Mouse (Mus musculus): ENCODE results near the gene Mettl5. TPM values are rescaled to one million over a fixed set of nuclear protein-coding genes. Genes with fewer than 3 reads are reported as not detected.

Mettl5 gene
- polyA plus RNA-seq, 1 experiment: not detected

- TF ChIP-seq CTCF (IDR thresholded peaks at IDR 0.05; ENCODE audit: insufficient read depth, low read depth, low read length) (no peak), POLR2A (IDR thresholded peaks at IDR 0.05; ENCODE audit: insufficient read depth, low read depth, low read length) (no peak)
- Histone ChIP-seq H3K4me1 (ENCODE audit: control insufficient read depth, insufficient read depth, low read length) (no peaks in the 10 kb centered on the region), H3K4me3 (ENCODE audit: insufficient read depth, low read depth, low read length) (no peak overlapping the region), H3K27ac (ENCODE audit: insufficient read depth, low read depth, low read length) (no peak overlapping the region)
- WGBS: 94% methylated on average over 4 of the region's 4 CpGs
Observed at GRCm38 (mm10) chr2:69896224-69896581, 10.8 kb upstream of the Mettl5 start.

- no peak for TF ChIP-seq POLR2A (IDR thresholded peaks at IDR 0.05; ENCODE audit: insufficient read depth, low read depth, low read length)
- TF ChIP-seq CTCF (IDR thresholded peaks at IDR 0.05; ENCODE audit: insufficient read depth, low read depth, low read length): no peak
- no peak overlapping the region for H3K4me3 ChIP-seq (ENCODE audit: insufficient read depth, low read depth, low read length)
- H3K4me1 ChIP-seq (ENCODE audit: control insufficient read depth, insufficient read depth, low read length): no peaks in the 10 kb centered on the region
- H3K27ac ChIP-seq (ENCODE audit: insufficient read depth, low read depth, low read length): no peak overlapping the region
- WGBS: 65% methylated on average over 14 of the region's 14 CpGs
Observed at GRCm38 (mm10) chr2:69895502-69896223, 10.2 kb upstream of the Mettl5 start.

- TF ChIP-seq CTCF (IDR thresholded peaks at IDR 0.05; ENCODE audit: insufficient read depth, low read depth, low read length) (no peak), POLR2A (IDR thresholded peaks at IDR 0.05; ENCODE audit: insufficient read depth, low read depth, low read length) (no peak)
- 91% methylated on average over 5 of the region's 5 CpGs for WGBS
- Histone ChIP-seq H3K4me1 (ENCODE audit: control insufficient read depth, insufficient read depth, low read length) (no peaks in the 10 kb centered on the region), H3K4me3 (ENCODE audit: insufficient read depth, low read depth, low read length) (no peak overlapping the region), H3K27ac (ENCODE audit: insufficient read depth, low read depth, low read length) (no peak overlapping the region)
Observed at GRCm38 (mm10) chr2:69893891-69894290, 8.5 kb upstream of the Mettl5 start.

DNA sequence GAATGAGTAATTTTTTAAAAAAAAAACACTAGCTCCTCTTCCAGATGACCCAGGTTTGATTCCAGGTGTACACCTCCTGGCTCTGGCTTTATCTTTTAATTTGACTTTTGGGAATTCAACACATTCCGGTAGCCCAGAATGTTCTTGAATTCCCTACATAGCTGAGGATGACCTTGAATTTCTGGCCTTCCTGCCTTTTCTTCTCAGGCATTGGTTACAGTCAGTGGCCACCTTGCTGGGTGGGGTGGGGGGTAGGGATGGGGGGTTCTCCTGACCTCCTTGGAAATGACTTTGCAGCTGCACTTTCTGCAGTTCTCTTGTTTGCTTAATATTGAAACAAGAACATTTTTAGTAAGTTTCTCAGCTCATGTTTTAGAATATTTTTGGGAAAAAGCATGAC, 7.7 kb upstream of the Mettl5 start:
- no peaks in the 10 kb centered on the region for H3K4me1 ChIP-seq (ENCODE audit: control insufficient read depth, insufficient read depth, low read length)
- TF ChIP-seq CTCF (IDR thresholded peaks at IDR 0.05; ENCODE audit: insufficient read depth, low read depth, low read length): no peak
- 97% methylated on average over 1 of the region's 1 CpGs for WGBS

GRCm38 (mm10) chr2:69890843-69891242, 5.4 kb upstream of the Mettl5 start:
- 75% methylated on average over 7 of the region's 7 CpGs for WGBS
- TF ChIP-seq POLR2A (IDR thresholded peaks at IDR 0.05; ENCODE audit: insufficient read depth, low read depth, low read length): no peak
- TF ChIP-seq CTCF (IDR thresholded peaks at IDR 0.05; ENCODE audit: insufficient read depth, low read depth, low read length): no peak
- Histone ChIP-seq H3K4me1 (ENCODE audit: control insufficient read depth, insufficient read depth, low read length) (no peaks in the 10 kb centered on the region), H3K4me3 (ENCODE audit: insufficient read depth, low read depth, low read length) (no peak overlapping the region), H3K27ac (ENCODE audit: insufficient read depth, low read depth, low read length) (no peak overlapping the region)

More for the DNA sequence above, 7.7 kb upstream of the Mettl5 start:
- no peak overlapping the region for H3K4me3 ChIP-seq (ENCODE audit: insufficient read depth, low read depth, low read length)
- no peak overlapping the region for H3K27ac ChIP-seq (ENCODE audit: insufficient read depth, low read depth, low read length)

DNA sequence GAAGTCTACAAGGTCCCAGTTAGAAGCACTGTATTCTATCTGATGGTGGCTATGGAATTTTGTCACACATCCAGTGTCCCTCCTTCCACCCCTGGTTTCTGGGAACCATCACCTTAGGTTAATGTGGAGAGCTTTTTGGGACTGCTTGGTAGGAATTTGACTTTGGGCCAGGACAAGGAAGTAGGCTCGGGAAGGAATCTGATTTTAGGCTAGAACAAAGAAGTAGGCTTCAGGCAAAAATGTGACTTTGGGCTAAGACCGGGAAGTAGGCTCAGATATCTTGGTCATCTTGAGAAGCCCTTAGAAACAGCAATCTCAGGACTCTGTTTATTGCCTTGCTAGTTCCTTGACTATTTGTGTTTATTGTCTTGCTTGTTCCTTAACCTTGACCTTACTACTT, 3.5 kb upstream of the Mettl5 start:
- Histone ChIP-seq H3K27ac (ENCODE audit: insufficient read depth, low read depth, low read length) (no peak overlapping the region), H3K4me1 (ENCODE audit: control insufficient read depth, insufficient read depth, low read length) (no peaks in the 10 kb centered on the region), H3K4me3 (ENCODE audit: insufficient read depth, low read depth, low read length) (no peak overlapping the region)
- WGBS: 73% methylated on average over 2 of the region's 2 CpGs
- TF ChIP-seq POLR2A (IDR thresholded peaks at IDR 0.05; ENCODE audit: insufficient read depth, low read depth, low read length) (no peak), CTCF (IDR thresholded peaks at IDR 0.05; ENCODE audit: insufficient read depth, low read depth, low read length) (no peak)

- TF ChIP-seq CTCF (IDR thresholded peaks at IDR 0.05; ENCODE audit: insufficient read depth, low read depth, low read length): no peak
- Histone ChIP-seq H3K4me1 (ENCODE audit: control insufficient read depth, insufficient read depth, low read length) (no peaks in the 10 kb centered on the region), H3K4me3 (ENCODE audit: insufficient read depth, low read depth, low read length) (peak overlapping the region; percentile 61), H3K27ac (ENCODE audit: insufficient read depth, low read depth, low read length) (no peak overlapping the region)
- WGBS: 9% methylated on average over 12 of the region's 12 CpGs
Observed at GRCm38 (mm10) chr2:69885050-69885449, 365 bp downstream of the Mettl5 start.

- TF ChIP-seq CTCF (IDR thresholded peaks at IDR 0.05; ENCODE audit: insufficient read depth, low read depth, low read length) (no peak), POLR2A (IDR thresholded peaks at IDR 0.05; ENCODE audit: insufficient read depth, low read depth, low read length) (no peak)
- Histone ChIP-seq H3K4me3 (ENCODE audit: insufficient read depth, low read depth, low read length) (no peak overlapping the region), H3K27ac (ENCODE audit: insufficient read depth, low read depth, low read length) (no peak overlapping the region), H3K4me1 (ENCODE audit: control insufficient read depth, insufficient read depth, low read length) (no peaks in the 10 kb centered on the region)
- 50% methylated on average over 6 of the region's 6 CpGs for WGBS
Observed at GRCm38 (mm10) chr2:69884581-69884980, 834 bp downstream of the Mettl5 start.

- no peak overlapping the region for H3K4me3 ChIP-seq (ENCODE audit: insufficient read depth, low read depth, low read length)
- 86% methylated on average over 2 of the region's 2 CpGs for WGBS
- no peaks in the 10 kb centered on the region for H3K4me1 ChIP-seq (ENCODE audit: control insufficient read depth, insufficient read depth, low read length)
- H3K27ac ChIP-seq (ENCODE audit: insufficient read depth, low read depth, low read length): no peak overlapping the region
- no peak for TF ChIP-seq POLR2A (IDR thresholded peaks at IDR 0.05; ENCODE audit: insufficient read depth, low read depth, low read length)
- TF ChIP-seq CTCF (IDR thresholded peaks at IDR 0.05; ENCODE audit: insufficient read depth, low read depth, low read length): no peak
Observed at GRCm38 (mm10) chr2:69883990-69884391, 1.4 kb downstream of the Mettl5 start.

Data from olfactory bulb, adult 2 months (tissue).